Mouse (Mus musculus): Measurements from ENCODE around the gene Flvcr2.

- TF ChIP-seq CTCF (IDR thresholded peaks at IDR 0.05; ENCODE audit: control insufficient read depth, insufficient read depth, insufficient read length): no peak
- TF ChIP-seq FOSL1 (IDR thresholded peaks at IDR 0.05; ENCODE audit: insufficient read depth, low read length, poor library complexity, severe bottlenecking): no peak
- TF ChIP-seq USF1 (IDR thresholded peaks at IDR 0.05; ENCODE audit: low read depth): no peak
- TF ChIP-seq MYOD1 (IDR thresholded peaks at IDR 0.05; ENCODE audit: control insufficient read depth, insufficient read length, low read depth): no peak
- no peak for TF ChIP-seq MAX (IDR thresholded peaks at IDR 0.05)
- TF ChIP-seq MYOG (IDR thresholded peaks at IDR 0.05; ENCODE audit: control insufficient read depth, extremely low read depth, insufficient read length): no peak
- TF ChIP-seq CEBPB (IDR thresholded peaks at IDR 0.05; ENCODE audit: low read depth): no peak
These were observed 67.3 kb downstream of the Flvcr2 start for GRCm38 (mm10) chr12:85813599-85813998.
